Mouse (Mus musculus) right cerebral cortex, postnatal 14 days (tissue): ENCODE results near the gene Poc1a.
A peak's percentile ranks its signal among the peaks of the same experiment; 100 is the strongest.

Experiments
- DNase-seq: peaks from one replicate; pipeline ENCODE4 v3.0.0; 2022

The Poc1a gene

DNA sequence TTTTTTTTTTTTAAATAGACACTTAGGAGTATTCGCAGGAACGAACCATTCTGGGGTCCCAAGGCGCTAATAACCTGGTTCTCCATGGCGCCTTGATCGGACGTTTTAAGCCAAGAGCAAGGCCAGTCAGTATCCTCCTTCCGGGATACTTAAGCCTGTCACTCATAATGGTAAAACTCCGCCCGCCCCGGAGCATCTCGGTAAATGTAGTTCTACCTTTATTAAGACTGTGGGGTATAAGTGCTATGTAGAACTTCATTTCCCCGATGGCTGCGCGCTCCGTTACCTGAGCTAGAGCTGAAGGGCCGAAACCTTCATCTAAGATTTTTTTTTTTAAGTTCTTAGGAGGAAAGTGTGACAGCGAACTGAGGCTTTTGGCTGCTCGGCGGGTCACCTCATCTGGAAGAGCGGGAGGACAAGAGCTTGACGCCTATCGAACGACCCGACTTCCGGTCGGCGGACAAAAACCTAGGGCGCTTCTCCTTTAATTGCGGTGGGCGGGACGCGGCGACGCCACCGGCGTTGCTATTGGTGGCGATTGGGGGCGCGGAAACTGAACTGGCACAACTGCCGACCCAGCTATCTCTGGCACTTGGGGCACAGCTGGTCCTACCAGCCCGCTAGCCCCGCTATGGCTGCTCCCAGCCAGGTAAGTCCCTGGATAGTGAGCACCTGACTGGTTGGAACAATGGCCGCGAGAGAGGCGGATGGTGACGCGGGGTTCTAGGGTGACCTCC, at the start of gene Poc1a:
Gene Poc1a, plus strand, starts transcription at position 254 of the 737 bp plus-strand sequence.
- DNase-seq, result peak; percentile 90

DNA sequence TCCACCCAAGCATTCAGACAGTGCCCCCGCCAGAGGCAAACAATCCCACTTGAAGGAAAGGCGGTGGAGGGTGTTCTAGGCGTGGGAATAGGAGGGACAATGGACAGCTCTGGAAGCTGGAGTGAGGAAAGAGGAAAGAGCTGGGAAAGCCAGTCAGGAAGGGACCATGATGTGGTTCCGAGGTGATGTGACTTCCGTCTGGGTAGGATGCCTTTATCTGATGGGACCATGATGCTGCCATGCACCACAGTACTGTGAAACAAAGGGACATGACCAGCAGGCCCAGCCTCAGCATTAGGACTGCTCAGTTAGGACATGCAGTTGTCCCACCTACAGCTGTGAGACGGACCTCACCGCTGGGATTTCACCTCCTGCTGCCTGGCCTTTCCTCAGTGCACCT, 49.6 kb upstream of the Poc1a start:
- DNase-seq, result no peak

DNA sequence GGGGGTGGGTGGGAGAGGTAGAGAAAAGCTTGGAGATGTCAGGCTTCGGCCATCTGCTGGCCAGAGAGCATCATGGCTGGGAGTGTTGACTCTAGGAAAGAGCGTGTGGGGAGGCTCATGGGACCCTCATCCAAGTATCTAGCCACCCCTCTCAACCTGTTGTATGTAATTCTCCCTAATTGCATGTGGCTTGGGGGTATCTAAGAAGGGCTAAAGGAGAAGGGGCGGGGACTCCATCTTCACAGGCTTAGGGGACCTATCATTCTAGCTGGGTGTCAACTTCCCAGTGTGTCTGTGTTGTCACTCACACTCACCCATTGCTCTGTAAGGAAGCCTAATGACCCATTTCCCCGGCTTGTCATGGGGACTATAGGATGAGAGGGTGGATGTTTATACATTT, 49.0 kb upstream of the Poc1a start:
- DNase-seq, result no peak

DNA sequence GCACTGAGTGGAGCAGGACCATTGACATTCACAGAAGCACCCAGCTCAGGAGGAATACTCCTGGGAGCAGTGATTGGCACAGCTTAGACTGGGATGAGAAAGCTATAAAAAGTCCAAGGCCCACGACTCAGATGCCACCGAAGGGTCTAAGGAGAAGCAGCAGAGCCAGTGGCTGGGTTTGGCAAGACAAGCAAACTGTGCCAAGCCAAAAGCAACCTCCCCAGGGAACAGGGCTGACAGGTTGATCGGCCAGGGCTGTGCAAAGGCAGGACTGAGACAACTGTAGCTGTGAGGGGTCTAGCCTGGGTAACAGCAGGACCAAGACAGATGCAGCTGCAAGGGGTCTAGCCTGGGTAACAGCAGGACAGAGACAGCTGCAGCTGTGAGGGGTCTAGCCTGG, 47.9 kb upstream of the Poc1a start:
- no peak for DNase-seq

DNA sequence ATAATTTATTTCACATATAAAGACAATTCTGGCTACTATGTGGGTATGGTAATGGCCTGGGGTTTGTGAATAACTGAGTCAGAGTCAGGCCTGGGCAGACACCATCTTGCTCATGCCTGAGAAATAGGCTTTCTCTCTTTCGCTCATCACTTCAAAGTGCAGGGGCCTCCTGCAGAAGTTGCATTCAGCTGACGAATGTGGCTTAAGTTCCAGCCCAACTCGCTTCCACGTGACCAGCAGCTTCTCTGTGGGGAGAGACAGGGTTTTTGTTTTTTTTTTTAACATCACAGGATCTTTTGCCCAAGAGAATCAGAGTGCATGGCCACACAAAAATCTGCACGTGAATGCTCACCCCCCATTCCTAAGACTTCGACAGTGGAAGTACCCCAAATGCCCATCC, 46.9 kb upstream of the Poc1a start:
- no peak for DNase-seq

DNA sequence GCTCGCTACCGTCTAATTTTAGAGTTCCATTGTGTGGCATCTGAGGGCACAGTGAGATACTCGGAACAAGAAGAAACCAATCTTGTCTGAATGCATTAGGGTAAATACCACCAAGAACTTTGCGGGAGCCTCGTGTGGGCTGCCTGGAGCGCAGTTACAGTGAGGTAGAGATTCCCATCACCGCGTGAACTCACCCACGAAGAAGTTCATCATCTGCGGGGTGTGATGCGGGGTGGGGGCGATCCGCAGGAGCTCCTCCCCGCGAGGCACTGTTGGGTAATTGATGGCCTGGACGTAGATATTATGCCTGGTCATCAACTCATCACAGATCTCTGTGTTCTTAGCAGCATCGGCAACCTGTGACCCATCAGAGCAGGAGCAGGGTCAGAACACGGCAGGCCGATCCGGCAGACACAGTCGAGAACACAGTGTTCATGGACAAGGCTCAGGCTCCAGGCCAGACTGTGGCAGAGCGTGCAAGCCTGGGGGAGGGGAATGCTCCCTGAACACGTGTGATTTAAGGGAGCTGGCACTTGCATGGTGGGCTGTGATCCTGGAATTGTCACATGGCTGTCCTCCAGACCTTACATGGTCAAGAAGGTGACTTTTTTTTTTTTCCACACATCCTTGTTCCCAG, 45.5 kb upstream of the Poc1a start:
- no peak for DNase-seq

DNA sequence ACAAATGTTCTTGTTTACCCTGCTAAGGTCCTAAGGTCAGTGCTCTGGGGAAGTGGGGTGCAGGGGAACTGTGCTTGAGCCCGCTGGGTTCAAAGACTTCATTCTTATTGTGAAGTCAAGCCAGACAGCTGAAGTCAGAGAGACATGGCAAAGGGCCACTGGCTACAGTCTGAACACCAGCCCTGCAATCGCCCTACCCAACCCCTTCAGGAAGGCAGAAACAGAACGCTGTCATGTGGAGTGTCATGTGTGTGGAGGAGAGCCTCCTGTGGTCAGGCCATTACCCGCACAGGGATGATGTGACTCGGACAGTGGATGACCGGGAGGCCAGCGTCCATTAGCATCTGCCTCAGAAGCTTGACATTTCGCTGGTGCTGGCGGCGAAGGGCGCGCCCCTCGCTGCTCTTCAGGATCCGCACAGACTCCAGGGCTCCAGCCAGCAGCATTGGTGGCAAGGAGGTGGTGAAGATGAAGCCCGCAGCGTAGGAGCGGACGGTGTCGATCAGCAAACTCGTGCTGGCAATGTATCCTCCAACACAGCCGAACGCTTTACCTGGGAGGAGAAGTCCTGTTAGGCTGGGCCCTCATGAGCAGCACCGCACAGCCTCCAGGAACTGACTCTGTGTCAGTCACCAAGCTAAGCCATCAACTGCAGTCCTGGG, 44.6 kb upstream of the Poc1a start:
- no peak for DNase-seq

DNA sequence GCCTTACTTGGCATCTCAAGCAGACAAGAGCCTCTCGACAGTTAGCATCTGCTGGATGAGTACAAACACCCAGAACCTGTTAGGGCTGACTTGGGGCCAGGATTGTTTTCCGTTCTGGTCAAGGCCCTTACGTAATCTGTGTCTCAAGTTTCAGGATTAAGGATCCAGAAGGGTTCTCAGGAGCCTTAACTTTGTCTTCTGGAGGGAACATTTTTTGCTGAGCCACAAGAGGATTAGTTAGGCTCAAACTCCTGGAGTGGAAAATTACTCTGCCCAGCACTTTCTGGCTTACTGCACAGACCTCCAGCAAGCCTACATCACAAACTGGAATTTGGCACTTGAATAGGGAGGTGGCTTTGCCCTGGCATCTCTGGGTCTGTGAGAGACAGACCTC, 44.0 kb upstream of the Poc1a start:
- no peak for DNase-seq

DNA sequence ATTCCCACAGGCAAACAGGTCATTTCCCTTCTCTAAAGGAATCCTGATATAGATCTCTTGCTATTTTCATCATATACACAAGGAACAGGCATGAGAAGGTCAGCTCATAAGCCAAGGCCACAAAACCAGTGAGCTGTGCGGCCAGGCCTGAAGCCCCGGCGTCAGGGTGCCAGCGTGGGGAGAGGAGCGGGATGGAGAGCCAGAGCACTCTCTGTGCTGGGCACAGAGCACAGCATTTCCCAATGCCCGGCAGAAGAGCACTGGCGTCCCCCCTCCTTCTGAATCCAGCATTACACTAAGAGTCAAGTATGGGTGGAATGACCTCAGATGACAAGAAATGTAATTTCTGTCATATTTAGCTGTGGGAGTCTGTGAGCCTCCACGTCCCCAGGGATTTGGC, 43.5 kb upstream of the Poc1a start:
- DNase-seq, result no peak

DNA sequence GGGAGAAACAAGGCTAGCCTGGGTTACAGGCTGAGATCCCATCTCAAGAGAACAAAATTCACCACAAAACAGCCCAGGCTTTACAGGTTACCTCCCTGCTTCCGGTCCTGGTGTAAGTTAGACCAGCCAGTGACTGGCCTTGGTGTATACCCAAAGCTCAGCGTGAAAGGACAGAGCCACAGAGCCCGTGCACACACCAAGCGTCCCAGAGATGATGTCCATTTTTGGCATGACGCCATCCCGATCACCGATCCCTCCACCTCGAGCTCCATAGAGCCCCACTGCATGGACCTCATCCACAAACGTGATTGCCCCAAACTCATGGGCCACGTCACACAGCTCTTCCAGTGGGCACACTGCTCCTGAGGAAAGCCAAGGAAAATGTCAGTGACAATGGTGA, 43.0 kb upstream of the Poc1a start:
- DNase-seq, result no peak

DNA sequence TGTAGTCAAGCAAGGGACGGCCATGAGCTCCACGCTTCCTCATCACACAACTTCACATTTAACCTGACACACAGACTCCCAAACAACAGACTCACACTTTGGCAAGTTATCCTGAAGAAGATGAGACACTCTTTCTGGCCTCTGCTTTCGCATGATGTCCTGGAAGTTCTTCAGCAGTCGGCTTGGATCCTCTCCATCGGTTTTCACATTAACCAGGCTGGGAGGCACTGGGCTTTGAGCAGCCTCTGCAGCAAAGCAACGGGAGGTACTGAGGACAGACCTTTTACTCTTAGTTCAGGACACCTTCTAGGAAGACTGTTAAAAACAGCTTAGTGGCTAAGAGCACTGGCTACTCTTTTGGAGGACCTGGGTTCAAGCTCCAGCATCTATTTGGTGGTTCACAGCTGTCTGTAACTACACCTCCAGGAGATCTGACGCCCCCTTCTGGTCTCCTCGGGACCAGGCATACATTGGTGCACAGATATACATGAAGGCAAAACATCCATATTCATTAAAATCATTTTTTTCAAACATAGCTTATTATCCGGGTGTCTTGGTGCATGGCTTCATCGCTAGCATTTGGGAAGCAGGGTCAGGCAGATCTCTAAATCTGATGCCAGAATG, 39.2 kb upstream of the Poc1a start:
- no peak for DNase-seq

DNA sequence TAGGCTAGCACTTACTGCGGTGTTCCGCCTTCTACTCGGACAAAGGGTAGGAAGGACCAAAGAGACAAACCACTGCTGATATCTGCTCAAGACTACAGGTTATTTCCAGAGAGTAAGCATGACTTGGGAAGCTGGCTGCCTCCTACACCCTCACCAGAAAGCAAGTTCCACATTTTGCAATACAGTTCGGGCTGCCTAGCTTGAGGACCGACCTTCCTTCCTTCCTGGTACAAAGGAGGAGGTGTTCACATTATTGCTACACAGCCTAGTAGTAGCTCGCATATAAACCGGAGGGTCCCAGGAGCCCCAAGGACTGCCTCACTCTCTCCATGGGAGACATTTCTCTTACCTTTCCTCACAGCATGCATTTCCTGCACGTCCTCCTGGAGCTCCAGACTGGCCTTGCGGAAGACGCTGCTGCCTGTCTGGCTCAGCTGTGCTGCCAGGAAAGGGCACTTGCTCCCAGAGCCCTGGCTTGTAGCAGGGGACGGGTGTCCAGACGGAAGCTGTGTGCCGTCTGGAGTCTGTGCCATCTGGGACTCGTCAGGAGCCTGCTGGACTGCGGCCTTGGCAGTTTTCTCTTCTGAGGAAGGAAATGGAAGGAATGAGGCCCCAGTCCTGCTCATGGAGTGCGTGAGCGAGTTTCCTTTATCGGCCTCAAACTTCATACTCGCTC, 37.9 kb upstream of the Poc1a start:
- DNase-seq, result no peak

DNA sequence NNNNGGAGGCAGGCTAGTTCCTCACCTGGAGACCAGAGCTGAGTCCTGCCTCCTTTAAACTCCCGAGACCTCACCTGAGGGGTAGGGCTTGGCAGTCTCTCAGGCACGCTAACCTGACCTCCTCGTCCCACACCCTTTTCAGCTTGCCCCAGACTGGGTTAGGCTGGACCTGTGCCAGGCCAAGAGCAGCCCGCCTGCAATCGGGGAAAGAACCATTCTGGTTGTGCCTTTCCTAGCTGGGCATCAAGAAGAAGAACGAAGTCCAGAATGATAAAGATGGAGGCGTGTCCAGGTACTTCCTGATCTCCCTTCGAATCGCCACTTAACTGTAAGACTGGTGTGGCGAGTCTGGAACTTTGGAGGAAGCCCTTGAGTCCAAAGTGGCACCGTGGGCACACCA, 31.3 kb upstream of the Poc1a start:
- DNase-seq, result no peak

DNA sequence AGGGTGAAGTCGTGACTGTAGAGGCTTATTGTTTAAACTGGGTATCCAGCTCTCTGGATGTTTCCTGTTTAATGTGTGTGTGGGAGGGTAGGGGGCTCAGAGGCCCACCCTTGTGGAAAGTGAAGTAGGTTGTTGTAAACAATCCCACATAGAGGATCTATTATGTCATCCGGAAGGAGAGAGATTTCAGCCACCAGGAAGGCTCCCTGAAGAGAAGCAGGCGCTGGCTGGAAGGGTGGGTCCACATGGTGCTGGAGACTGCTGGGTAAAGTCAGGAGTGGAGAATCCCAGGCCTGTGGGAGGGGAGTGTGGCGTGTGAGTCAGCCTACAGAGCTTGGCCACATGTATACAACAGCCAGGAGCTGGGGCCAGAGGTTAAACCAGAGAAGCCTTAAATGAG, 30.6 kb upstream of the Poc1a start:
- DNase-seq, result no peak

DNA sequence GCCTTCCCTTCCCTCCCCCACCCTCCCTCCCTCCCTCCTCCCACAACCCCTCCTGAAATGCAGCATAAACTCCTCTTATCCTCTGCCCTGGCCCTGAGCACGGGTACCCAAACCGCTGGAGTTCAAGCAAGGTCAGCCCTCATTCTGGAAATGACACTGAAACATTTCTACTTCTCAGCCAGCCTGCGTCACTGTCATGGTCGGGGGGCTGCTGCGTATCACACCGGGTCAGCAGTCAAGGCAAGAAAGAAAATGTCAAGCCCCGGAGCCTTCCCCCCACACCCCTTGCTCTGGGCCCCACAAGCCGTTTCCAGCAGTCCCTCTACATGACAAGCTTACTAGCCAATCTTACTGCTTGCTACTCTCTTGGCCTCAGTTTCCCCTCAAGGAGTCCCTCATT, 29.8 kb upstream of the Poc1a start:
- DNase-seq, result no peak

DNA sequence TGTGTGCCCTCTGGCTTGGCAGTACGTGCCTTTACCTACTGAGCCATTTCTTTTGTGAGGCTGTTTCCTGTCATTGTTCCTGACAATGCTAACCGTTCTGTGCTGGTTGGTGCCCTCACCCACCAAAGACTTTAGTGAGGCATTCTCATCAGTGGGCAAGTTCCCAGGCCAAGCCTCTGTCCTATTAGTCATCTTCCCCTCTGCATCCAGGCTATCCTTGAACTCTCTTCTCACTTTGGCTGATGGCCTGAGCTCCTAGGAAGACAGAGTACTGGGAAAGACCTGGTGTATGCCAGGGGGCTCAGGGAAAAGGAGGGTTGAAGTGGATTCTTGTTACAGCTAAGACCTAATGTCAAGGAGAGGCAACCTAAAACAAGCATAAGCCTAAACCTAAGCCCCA, 26.9 kb upstream of the Poc1a start:
- DNase-seq, result no peak

DNA sequence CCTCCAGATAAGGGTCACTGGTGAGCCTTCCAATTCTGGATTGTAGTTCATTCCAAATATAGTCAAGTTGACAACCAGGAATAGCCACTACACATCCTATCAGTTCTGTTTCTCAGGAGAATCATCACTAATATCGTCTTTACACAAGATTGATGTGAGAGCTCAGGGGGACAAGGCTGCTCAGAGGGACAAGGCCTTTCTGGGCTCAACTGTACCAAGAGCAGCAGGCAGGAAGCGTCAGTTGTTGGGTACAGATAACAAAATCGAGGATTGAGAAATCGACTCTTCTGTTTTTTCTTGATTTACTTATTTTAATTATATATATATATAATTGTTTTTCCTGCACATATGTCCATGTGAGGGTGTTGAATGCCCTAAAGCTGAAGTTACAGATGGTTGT, 22.4 kb upstream of the Poc1a start:
- DNase-seq, result no peak

DNA sequence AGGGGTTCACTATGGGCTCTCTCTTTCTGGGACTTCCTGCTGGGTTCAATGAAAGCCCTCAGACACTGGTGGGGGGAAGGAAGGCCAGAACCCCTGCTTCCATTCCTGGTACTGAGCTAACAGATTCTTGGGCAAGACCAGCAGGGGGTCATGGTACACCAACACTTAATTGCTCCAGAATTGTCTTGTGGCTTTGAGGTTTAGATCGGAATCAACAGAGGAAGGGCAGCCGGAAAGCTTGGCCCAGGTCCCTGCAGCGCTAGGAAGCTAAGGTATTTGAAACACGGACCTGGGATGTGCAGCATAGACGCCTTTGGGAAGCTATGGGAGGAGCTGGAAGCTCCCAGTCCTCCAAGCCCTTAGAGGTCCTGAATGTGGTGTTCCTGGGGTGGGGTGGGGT, 21.9 kb upstream of the Poc1a start:
- DNase-seq, result no peak

DNA sequence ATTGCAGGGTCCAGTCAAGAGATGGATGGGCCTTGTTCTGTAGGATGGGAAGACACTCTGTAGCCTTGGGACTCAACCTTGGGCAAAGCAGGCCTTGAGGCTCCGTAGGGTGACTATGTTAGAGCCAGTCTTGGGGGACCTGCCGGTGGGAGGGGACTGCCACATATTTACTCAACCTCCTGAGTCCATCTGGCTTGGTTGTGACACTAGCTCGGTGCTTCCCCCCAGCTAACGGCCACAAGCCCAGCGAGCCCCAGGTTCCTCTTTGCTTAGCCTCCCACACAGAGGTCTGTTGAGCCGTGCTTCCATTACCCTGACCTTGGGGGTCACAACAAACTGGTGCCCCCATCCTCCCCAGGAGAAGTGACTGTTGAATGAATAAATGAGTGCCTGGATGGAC, 19.8 kb upstream of the Poc1a start:
- no peak for DNase-seq

DNA sequence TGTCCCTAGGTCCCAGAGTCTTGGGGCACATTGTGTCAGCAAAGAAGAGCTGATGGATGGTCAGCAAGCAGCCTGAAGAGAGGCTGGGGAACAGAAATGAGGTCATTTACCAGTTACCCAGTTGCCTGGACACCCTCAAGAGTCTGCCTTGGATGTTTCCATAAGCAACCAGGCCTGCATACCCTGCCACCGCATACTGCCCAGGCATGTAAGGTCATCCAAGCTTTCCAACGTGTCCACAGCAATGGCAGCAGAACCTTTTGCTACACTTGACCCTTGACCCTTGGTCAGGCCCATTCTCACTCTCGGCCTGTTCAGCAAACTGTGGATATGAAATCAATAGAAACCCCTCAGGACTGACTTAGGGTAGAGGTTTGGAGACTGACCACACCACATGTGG, 19.4 kb upstream of the Poc1a start:
- DNase-seq, result no peak

DNA sequence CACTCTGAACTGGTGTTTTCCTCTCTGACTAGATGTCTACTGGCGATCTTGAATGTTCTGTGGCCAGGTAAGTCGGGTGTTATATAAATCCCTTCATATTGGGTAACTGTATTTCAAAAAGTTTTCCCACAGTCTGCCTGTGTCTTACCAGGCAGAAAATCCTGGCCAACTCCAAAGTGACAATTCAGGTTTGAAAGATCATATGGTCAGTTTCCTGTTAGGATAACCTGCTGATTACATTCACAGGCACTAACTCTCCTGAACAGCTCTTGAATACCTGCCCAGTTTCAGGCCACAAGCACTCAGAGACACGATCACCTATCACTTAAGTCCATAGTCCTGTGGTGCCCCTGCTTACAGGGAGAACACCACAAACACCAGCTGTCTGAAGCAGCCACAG, 18.8 kb upstream of the Poc1a start:
- DNase-seq, result no peak

DNA sequence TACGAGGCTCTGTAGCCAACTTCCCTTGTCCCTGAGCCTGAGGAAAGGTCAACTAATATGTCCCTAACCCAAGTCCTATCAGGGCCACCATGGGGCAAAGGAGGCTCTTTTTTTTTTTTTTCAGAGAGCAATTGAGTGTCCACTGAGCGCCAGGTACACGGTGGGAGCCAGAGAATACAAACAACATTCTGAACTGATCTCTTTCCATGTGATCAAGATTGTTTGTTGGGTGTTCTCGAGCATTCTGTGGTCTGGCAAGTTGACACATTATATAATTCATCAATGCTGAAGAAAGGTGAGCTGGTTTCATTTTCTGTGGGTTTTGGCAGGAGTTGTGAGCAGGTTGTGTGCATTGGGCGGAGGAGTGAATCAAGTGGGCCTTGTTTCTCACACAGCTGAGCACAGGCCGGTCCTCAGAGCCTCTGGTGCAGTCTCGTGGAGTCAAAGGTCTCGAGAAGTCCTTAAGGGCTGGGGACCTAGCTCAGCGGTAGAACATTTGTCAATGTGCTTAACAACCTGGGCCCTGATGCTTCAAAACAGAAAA, 17.4 kb upstream of the Poc1a start:
- DNase-seq, result no peak
